Mouse (Mus musculus): ENCODE results near the gene Col15a1. TPM values are rescaled to one million over a fixed set of nuclear protein-coding genes. Genes with fewer than 3 reads are reported as not detected.

Col15a1 gene
- total RNA-seq, 2 experiments from 2014 or later = 0.04 TPM; not detected in 1

- ATAC-seq (ENCODE audit: poor library complexity, severe bottlenecking) = no peak
These were observed 54.0 kb downstream of the Col15a1 start for GRCm38 (mm10) chr4:47261919-47262318.

GRCm38 (mm10) chr4:47265555-47265954, 57.6 kb downstream of the Col15a1 start:
- no peak for ATAC-seq (ENCODE audit: poor library complexity, severe bottlenecking)

- no peak for ATAC-seq (ENCODE audit: poor library complexity, severe bottlenecking)
These were observed 64.6 kb downstream of the Col15a1 start for GRCm38 (mm10) chr4:47272452-47273130.

GRCm38 (mm10) chr4:47273795-47274194, 65.8 kb downstream of the Col15a1 start:
- ATAC-seq (ENCODE audit: poor library complexity, severe bottlenecking) = no peak

GRCm38 (mm10) chr4:47274911-47275310, 67.0 kb downstream of the Col15a1 start:
- peak; percentile 27; the same call in 1 of the 2 replicates for ATAC-seq (ENCODE audit: poor library complexity, severe bottlenecking)

GRCm38 (mm10) chr4:47278397-47278796, 70.4 kb downstream of the Col15a1 start:
- no peak for ATAC-seq (ENCODE audit: poor library complexity, severe bottlenecking)

- no peak for ATAC-seq (ENCODE audit: poor library complexity, severe bottlenecking)
These were observed 71.2 kb downstream of the Col15a1 start for GRCm38 (mm10) chr4:47279085-47279707.

GRCm38 (mm10) chr4:47280126-47280525, 72.2 kb downstream of the Col15a1 start:
- no peak for ATAC-seq (ENCODE audit: poor library complexity, severe bottlenecking)

- no peak for ATAC-seq (ENCODE audit: poor library complexity, severe bottlenecking)
These were observed 74.1 kb downstream of the Col15a1 start for GRCm38 (mm10) chr4:47281920-47282682.

- ATAC-seq (ENCODE audit: poor library complexity, severe bottlenecking) = no peak
These were observed 76.3 kb downstream of the Col15a1 start for GRCm38 (mm10) chr4:47284311-47284710.

- ATAC-seq (ENCODE audit: poor library complexity, severe bottlenecking) = no peak
These were observed 76.9 kb downstream of the Col15a1 start for GRCm38 (mm10) chr4:47284874-47285273.

- ATAC-seq (ENCODE audit: poor library complexity, severe bottlenecking) = no peak
These were observed 78.7 kb downstream of the Col15a1 start for GRCm38 (mm10) chr4:47286599-47287147.

GRCm38 (mm10) chr4:47287468-47287867, 79.5 kb downstream of the Col15a1 start:
- no peak for ATAC-seq (ENCODE audit: poor library complexity, severe bottlenecking)

GRCm38 (mm10) chr4:47288306-47288705, 80.3 kb downstream of the Col15a1 start:
- no peak for ATAC-seq (ENCODE audit: poor library complexity, severe bottlenecking)

GRCm38 (mm10) chr4:47289526-47289925, 81.6 kb downstream of the Col15a1 start:
- ATAC-seq (ENCODE audit: poor library complexity, severe bottlenecking) = no peak

GRCm38 (mm10) chr4:47290448-47290847, 82.5 kb downstream of the Col15a1 start:
- no peak for ATAC-seq (ENCODE audit: poor library complexity, severe bottlenecking)

GRCm38 (mm10) chr4:47291013-47291412, 83.1 kb downstream of the Col15a1 start:
- peak; percentile 20; the same call in 1 of the 2 replicates for ATAC-seq (ENCODE audit: poor library complexity, severe bottlenecking)

GRCm38 (mm10) chr4:47292956-47293355, 85.0 kb downstream of the Col15a1 start:
- ATAC-seq (ENCODE audit: poor library complexity, severe bottlenecking) = no peak

GRCm38 (mm10) chr4:47293771-47294543, 86.0 kb downstream of the Col15a1 start:
- ATAC-seq (ENCODE audit: poor library complexity, severe bottlenecking) = peak; percentile 57

- no peak for ATAC-seq (ENCODE audit: poor library complexity, severe bottlenecking)
These were observed 86.6 kb downstream of the Col15a1 start for GRCm38 (mm10) chr4:47294544-47295070.
